Mouse (Mus musculus) MEL (cell line): ENCODE results near the gene Celsr1. TPM values are rescaled to one million over a fixed set of nuclear protein-coding genes. Genes with fewer than 3 reads are reported as not detected.

Source experiments
- DNase-seq: peaks from one replicate; pipeline ENCODE4 v3.0.0; 2011; ENCODE audit warnings: low read depth, low spot score
- H3K27ac ChIP-seq: 2 replicates; pipeline ENCODE4 v1.5.1; 2012; ENCODE audit warnings: low read depth, mild to moderate bottlenecking, control low read depth, low read length, moderate library complexity; ENCODE audit not compliant: control insufficient read depth
- H3K27me3 ChIP-seq, 2 experiments: fragments of 150-350 bp in 1 of 2; sonication (generic) in 1 of 2; 2 replicates each; pipeline ENCODE4 v1.6.1; 2012; ENCODE audit warnings: low read length in 2 of 2, mild to moderate bottlenecking in 2 of 2, improper control_type of control experiment in 1 of 2, moderate library complexity in 1 of 2; ENCODE audit not compliant: insufficient read depth in 2 of 2, control insufficient read depth in 1 of 2
- H3K36me3 ChIP-seq, 2 experiments: 2 replicates each; pipeline ENCODE4 v1.6.1; 2012 to 2014; ENCODE audit warnings: low read length in 2 of 2, improper control_type of control experiment in 1 of 2, inconsistent platforms in 1 of 2, mild to moderate bottlenecking in 1 of 2; ENCODE audit not compliant: insufficient read depth in 2 of 2, control insufficient read depth in 1 of 2
- H3K4me1 ChIP-seq, 2 experiments: fragments of 150-350 bp in 1 of 2; sonication (generic) in 1 of 2; 2 replicates each; pipeline ENCODE4 v1.6.1; 2012; ENCODE audit warnings: low read length in 2 of 2, improper control_type of control experiment in 1 of 2, mild to moderate bottlenecking in 1 of 2; ENCODE audit not compliant: insufficient read depth in 2 of 2, control insufficient read depth in 1 of 2
- H3K4me3 ChIP-seq, 2 experiments: fragments of 150-350 bp in 1 of 2; sonication (generic) in 1 of 2; 2 replicates each; pipeline ENCODE4 v1.5.1; 2012; ENCODE audit warnings: low read depth in 2 of 2, low read length in 2 of 2, mild to moderate bottlenecking in 2 of 2, moderate library complexity in 2 of 2, control low read depth in 1 of 2, improper control_type of control experiment in 1 of 2; ENCODE audit not compliant: control insufficient read depth in 1 of 2, insufficient read depth in 1 of 2
- H3K79me2 ChIP-seq: 2 replicates; pipeline ENCODE4 v1.6.1; 2012; ENCODE audit warnings: mild to moderate bottlenecking, low read length, moderate library complexity; ENCODE audit not compliant: control insufficient read depth, poor library complexity, insufficient read depth
- H3K9ac ChIP-seq: 2 replicates; pipeline ENCODE4 v1.6.1; 2012; ENCODE audit warnings: low read depth, mild to moderate bottlenecking, control low read depth, low read length, moderate library complexity; ENCODE audit not compliant: control insufficient read depth, poor library complexity, severe bottlenecking
- H3K9me3 ChIP-seq: fragments of 150-350 bp; sonication (generic); replicated peaks from 2 replicates; pipeline ENCODE4 v1.6.1; 2012; ENCODE audit warnings: mild to moderate bottlenecking, low read length, improper control_type of control experiment, moderate library complexity; ENCODE audit not compliant: insufficient read depth
- CHD1 ChIP-seq: IDR thresholded peaks from 2 replicates; pipeline ENCODE4 v1.6.1; 2012; ENCODE audit warnings: low read depth, mild to moderate bottlenecking, inconsistent platforms, low read length, improper control_type of control experiment
- CTCF ChIP-seq, 3 experiments: IDR thresholded peaks in 2 of 3; conservative IDR thresholded peaks in 1 of 3; 2 replicates each; pipeline ENCODE4 v1.5.1; 2011 to 2012; ENCODE audit warnings: low read length in 3 of 3, low read depth in 2 of 3, mild to moderate bottlenecking in 2 of 3, improper control_type of control experiment in 1 of 3, inconsistent platforms in 1 of 3, mixed read lengths in 1 of 3, moderate library complexity in 1 of 3; ENCODE audit not compliant: control insufficient read depth in 1 of 3, insufficient read depth in 1 of 3, poor library complexity in 1 of 3, severe bottlenecking in 1 of 3
- ELF1 ChIP-seq: IDR thresholded peaks from 2 replicates; pipeline ENCODE4 v1.6.1; 2014; ENCODE audit warnings: low read depth, mild to moderate bottlenecking, inconsistent platforms, low read length, improper control_type of control experiment, moderate library complexity
- ETS1 ChIP-seq: IDR thresholded peaks from 2 replicates; pipeline ENCODE4 v1.6.1; 2012; ENCODE audit warnings: low read depth, mild to moderate bottlenecking, inconsistent platforms, low read length, improper control_type of control experiment, moderate library complexity
- GABPA ChIP-seq: IDR thresholded peaks from 2 replicates; pipeline ENCODE4 v1.6.1; 2012; ENCODE audit warnings: low read depth, mild to moderate bottlenecking, inconsistent platforms, low read length, improper control_type of control experiment, moderate library complexity
- GATA1 ChIP-seq: IDR thresholded peaks from 2 replicates; pipeline ENCODE4 v1.6.1; 2011; ENCODE audit warnings: low read depth, low read length, improper control_type of control experiment
- HCFC1 ChIP-seq: IDR thresholded peaks from 2 replicates; pipeline ENCODE4 v1.6.1; 2012; ENCODE audit warnings: low read depth, mild to moderate bottlenecking, inconsistent platforms, low read length, improper control_type of control experiment, moderate library complexity
- MAFK ChIP-seq: IDR thresholded peaks from 2 replicates; pipeline ENCODE4 v1.6.1; 2011; ENCODE audit warnings: low read depth, mild to moderate bottlenecking, low read length, improper control_type of control experiment, borderline replicate concordance
- MAZ ChIP-seq: IDR thresholded peaks from 2 replicates; pipeline ENCODE4 v1.6.1; 2012; ENCODE audit warnings: low read depth, mild to moderate bottlenecking, inconsistent platforms, low read length, improper control_type of control experiment
- MXI1 ChIP-seq: IDR thresholded peaks from 2 replicates; pipeline ENCODE4 v1.6.1; 2011; ENCODE audit warnings: mild to moderate bottlenecking, low read depth, low read length, improper control_type of control experiment
- MYB ChIP-seq: IDR thresholded peaks from 2 replicates; pipeline ENCODE4 v1.6.1; 2011; ENCODE audit warnings: mild to moderate bottlenecking, low read depth, low read length, improper control_type of control experiment
- MYC ChIP-seq: IDR thresholded peaks from 2 replicates; pipeline ENCODE4 v1.6.1; 2011; ENCODE audit warnings: low read depth, mild to moderate bottlenecking, low read length, improper control_type of control experiment, moderate library complexity
- POLR2A ChIP-seq, 2 experiments: IDR thresholded peaks; 2 replicates each; pipeline ENCODE4 v1.6.1; 2011 to 2012; ENCODE audit warnings: low read length in 2 of 2, mild to moderate bottlenecking in 2 of 2, control low read depth in 1 of 2, improper control_type of control experiment in 1 of 2, low read depth in 1 of 2, moderate library complexity in 1 of 2; ENCODE audit not compliant: control insufficient read depth in 1 of 2, insufficient read depth in 1 of 2, poor library complexity in 1 of 2
- POLR2AphosphoS2 ChIP-seq: IDR thresholded peaks from 2 replicates; pipeline ENCODE4 v1.6.1; 2011; ENCODE audit warnings: low read length, improper control_type of control experiment
- POLR2AphosphoS5 ChIP-seq: IDR thresholded peaks from 2 replicates; pipeline ENCODE4 v1.6.1; 2012; ENCODE audit warnings: low read depth, borderline replicate concordance, mild to moderate bottlenecking, inconsistent platforms, low read length, moderate library complexity, mixed read lengths
- SIN3A ChIP-seq: IDR thresholded peaks from 2 replicates; pipeline ENCODE4 v1.6.1; 2012; ENCODE audit warnings: low read length, improper control_type of control experiment, inconsistent platforms
- UBTF ChIP-seq: IDR thresholded peaks from 2 replicates; pipeline ENCODE4 v1.6.1; 2012; ENCODE audit warnings: low read depth, mild to moderate bottlenecking, inconsistent platforms, low read length, improper control_type of control experiment, moderate library complexity, borderline replicate concordance; ENCODE audit not compliant: insufficient read depth
- USF1 ChIP-seq: IDR thresholded peaks from 2 replicates; pipeline ENCODE4 v1.6.1; 2014; ENCODE audit warnings: low read depth, mild to moderate bottlenecking, inconsistent platforms, low read length, improper control_type of control experiment, moderate library complexity
- USF2 ChIP-seq, 2 experiments: IDR thresholded peaks; 2 replicates each; pipeline ENCODE4 v1.6.1; 2011 to 2012; ENCODE audit warnings: improper control_type of control experiment in 2 of 2, low read length in 2 of 2, borderline replicate concordance in 1 of 2, inconsistent platforms in 1 of 2, low read depth in 1 of 2, mild to moderate bottlenecking in 1 of 2; ENCODE audit not compliant: insufficient read depth in 1 of 2
- ZC3H11A ChIP-seq: IDR thresholded peaks from 2 replicates; pipeline ENCODE4 v1.6.1; 2012; ENCODE audit warnings: low read depth, mild to moderate bottlenecking, inconsistent platforms, low read length, improper control_type of control experiment
- ZKSCAN1 ChIP-seq: IDR thresholded peaks from 2 replicates; pipeline ENCODE4 v1.6.1; 2012; ENCODE audit warnings: low read depth, mild to moderate bottlenecking, inconsistent platforms, low read length, improper control_type of control experiment, moderate library complexity
- polyA plus RNA-seq, 2 experiments: library from polyadenylated mRNA; stranded (reverse) in 1 of 2; unstranded in 1 of 2; fragments of >175 nt in 1 of 2; fragments of >200 nt in 1 of 2; gene quantifications; 2 replicates each; pipeline versions ENCODE4 v1.2.1 to v1.2.4; 2012; ENCODE audit warnings: low replicate concordance in 2 of 2, low read depth in 1 of 2; ENCODE audit not compliant: insufficient read length in 2 of 2, insufficient read depth in 1 of 2, missing spikeins in 1 of 2
- total RNA-seq: library from RNA; depleted of rRNA; stranded (reverse); fragments of 300-350 nt; gene quantifications from 2 replicates; pipeline ENCODE4 v1.2.3, GENCODE M21; 2012

The Celsr1 gene
- total and polyA plus RNA-seq, 3 experiments = 0.12 to 0.42 TPM; not detected in 1

DNA sequence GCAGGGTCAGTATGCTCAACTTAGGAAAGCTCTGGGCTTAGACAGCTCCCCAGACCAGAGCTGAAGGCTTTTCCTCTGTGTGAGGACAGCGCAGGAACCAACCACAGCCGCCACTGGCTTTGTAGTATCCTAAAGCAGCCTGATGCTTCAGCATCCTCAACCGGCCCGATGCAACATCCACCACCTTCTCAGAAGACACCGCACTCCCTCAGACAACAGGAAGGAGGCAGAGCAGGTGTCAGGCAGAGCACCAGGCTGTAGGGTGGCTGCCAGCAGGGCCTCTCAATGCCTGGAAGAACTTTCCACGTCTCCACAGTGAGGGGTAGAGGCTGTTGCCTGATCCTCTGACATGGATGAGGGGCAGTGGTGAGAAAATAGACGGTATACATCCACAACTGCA lies 50.4 kb downstream of the Celsr1 start:
- DNase-seq = no peak

DNA sequence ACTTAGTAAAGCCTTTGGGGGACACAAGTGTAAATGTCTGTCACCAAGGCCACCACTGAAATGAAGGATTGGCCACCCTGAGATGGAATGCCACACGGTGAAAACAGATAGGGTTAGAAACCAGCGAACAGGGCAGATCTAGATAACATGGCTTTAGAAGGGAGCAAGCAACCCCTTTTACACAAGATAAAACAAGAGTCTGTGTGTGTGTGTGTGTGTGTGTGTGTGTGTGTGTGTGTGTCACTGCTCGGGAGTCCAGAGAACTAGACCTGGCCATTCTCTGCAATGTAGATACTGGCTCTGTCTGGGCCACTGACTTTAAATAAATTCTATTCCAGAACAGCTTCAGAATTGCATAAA lies 51.2 kb downstream of the Celsr1 start:
- Histone ChIP-seq H3K79me2 (no peaks in the 10 kb centered on the region), H3K4me3 (peak overlapping the region; percentile 29 to 33), H3K27me3 (no peaks in the 10 kb centered on the region; a peak in 1 of 4 replicates), H3K36me3 (no peaks in the 10 kb centered on the region), H3K27ac (no peak overlapping the region), H3K9ac (0 out of 2 replicates have a peak overlapping the region, but pooled peaks have one; percentile 10), H3K9me3 (no peaks in the 10 kb centered on the region)
- no peak for DNase-seq
- TF ChIP-seq USF1 (no peak), GATA1 (peak; percentile 26; the same call in 1 of the 2 replicates), GABPA (no peak)
- TF ChIP-seq, all 39 proteins: peak for 1
- no peaks in the 10 kb centered on the region; a peak in 1 of 4 replicates for H3K4me1 ChIP-seq

More for the DNA sequence above, 50.4 kb downstream of the Celsr1 start:
- Histone ChIP-seq H3K36me3 (no peaks in the 10 kb centered on the region), H3K79me2 (no peaks in the 10 kb centered on the region), H3K4me1 (no peaks in the 10 kb centered on the region; a peak in 1 of 4 replicates), H3K27me3 (no peaks in the 10 kb centered on the region; a peak in 1 of 4 replicates), H3K4me3 (no peak overlapping the region), H3K9me3 (no peaks in the 10 kb centered on the region), H3K9ac (no peak overlapping the region), H3K27ac (no peak overlapping the region)
- TF ChIP-seq CHD1 (no peak), MAFK (no peak), MYC (no peak), HCFC1 (no peak), CTCF (IDR thresholded peaks at IDR 0.05 in 2 of 3, conservative IDR thresholded peaks at IDR 0.05 in 1 of 3; ENCODE audit: control insufficient read depth in 1 of 3, insufficient read depth in 1 of 3, low read depth in 2 of 3, low read length in 3 of 3, poor library complexity in 1 of 3, severe bottlenecking in 1 of 3) (no peak), POLR2AphosphoS5 (no peak), ELF1 (no peak), USF2 (IDR thresholded peaks at IDR 0.05; ENCODE audit: borderline replicate concordance in 1 of 2, insufficient read depth in 1 of 2, low read depth in 1 of 2, low read length in 2 of 2) (no peak), ZKSCAN1 (no peak), MAZ (no peak)

DNA sequence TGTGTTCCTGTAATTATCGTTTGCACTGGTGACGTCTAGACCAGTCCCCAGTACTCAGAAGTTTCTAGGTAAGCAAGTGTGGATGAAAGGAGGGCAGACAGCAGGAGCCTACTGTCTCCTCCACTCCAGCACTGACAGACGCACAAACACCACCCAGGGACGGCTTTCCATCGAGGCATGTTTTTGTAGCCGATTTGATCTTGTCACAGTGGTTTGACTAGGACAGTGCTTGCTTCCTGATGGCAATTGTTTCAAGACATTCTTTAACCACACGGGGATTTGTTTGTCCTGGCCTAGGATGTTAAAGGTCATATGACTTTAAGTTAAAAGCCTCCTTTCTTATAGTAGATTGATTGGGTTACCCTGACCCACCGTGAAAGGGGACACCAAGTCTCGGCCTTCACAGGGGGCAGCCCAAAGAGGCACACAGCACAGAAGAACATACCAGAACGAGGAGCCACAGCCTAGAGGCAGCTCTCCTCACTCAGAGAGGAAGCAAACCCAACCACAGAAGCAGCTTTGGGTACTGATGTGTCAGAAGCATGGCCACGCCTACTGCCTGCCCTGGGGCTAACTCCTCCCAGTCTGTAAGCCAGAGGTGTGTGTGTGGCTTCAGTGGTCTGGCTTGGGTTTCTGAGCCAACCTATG lies 51.7 kb downstream of the Celsr1 start:
- no peaks in the 10 kb centered on the region; a peak in 1 of 4 replicates for H3K27me3 ChIP-seq
- TF ChIP-seq MYC (no peak), POLR2A (IDR thresholded peaks at IDR 0.05; ENCODE audit: control insufficient read depth in 1 of 2, insufficient read depth in 1 of 2, low read depth in 1 of 2, low read length in 2 of 2, poor library complexity in 1 of 2) (peak in 1 of 2 experiments; percentile 31; a peak in 1 of 4 replicates), GABPA (no peak), CHD1 (no peak), SIN3A (no peak), UBTF (no peak), HCFC1 (no peak), USF2 (IDR thresholded peaks at IDR 0.05; ENCODE audit: borderline replicate concordance in 1 of 2, insufficient read depth in 1 of 2, low read depth in 1 of 2, low read length in 2 of 2) (no peak), ETS1 (no peak), MXI1 (peak; percentile 36; the same call in 1 of the 2 replicates), POLR2AphosphoS2 (no peak), USF1 (no peak), ELF1 (no peak), MYB (no peak), MAFK (no peak), ZC3H11A (no peak)
- H3K4me3 ChIP-seq = peak overlapping the region; percentile 29 to 39
- H3K9me3 ChIP-seq = no peaks in the 10 kb centered on the region
- peak; percentile 91 for DNase-seq
- H3K27ac ChIP-seq = peak overlapping the region; percentile 42
- H3K36me3 ChIP-seq = no peaks in the 10 kb centered on the region
- no peaks in the 10 kb centered on the region; a peak in 1 of 4 replicates for H3K4me1 ChIP-seq
- H3K9ac ChIP-seq = peak overlapping the region; percentile 24
- H3K79me2 ChIP-seq = no peaks in the 10 kb centered on the region
